Mouse (Mus musculus) layer of hippocampus, adult 8-10 months (tissue): ENCODE measurements around the gene Kif28. TPM values are rescaled to one million over a fixed set of nuclear protein-coding genes. Genes with fewer than 3 reads are reported as not detected.
A peak's percentile ranks its signal among the peaks of the same experiment; 100 is the strongest.
"Not testable (repeated sequence)": the region's sequence is repeated elsewhere in the genome, so short reads cannot be mapped to it uniquely, and the experiment has no call there.

ENCODE experiments used
- DNase-seq, 2 experiments: peaks; one replicate each; pipeline ENCODE4 v3.0.0; 2022; ENCODE audit warnings: low spot score in 2 of 2
- total RNA-seq, 4 experiments: library from RNA; stranded (reverse); gene quantifications; 2 replicates each; pipeline ENCODE4 v1.2.4; 2022

The Kif28 gene
- under 1 TPM; 0.09 to 0.61 (median 0.36) TPM for total RNA-seq

DNA sequence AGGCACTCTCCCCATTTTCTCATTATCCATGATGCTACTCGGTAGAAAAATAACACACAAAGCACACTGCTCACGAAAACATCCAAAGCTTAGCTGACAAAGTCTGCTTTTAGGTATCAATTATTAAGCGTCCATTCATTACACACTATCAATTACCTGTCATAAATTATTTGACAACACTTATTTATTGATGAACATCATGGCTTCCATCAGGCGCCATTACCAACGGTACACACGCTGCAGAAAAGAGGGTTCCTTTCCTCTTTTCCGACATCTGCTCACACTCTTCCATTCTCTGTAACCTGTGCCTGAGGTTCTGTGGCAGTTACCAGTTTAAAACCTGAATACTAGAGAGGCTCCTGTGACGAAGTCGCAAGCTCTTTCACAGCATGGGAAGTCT lies at the start of gene Kif28:
Kif28 (minus strand) TSS at position 101 of the 400 bp plus-strand sequence.
- no peak for DNase-seq

GRCm38 (mm10) chr1:179787281-179787680 lies 42.2 kb upstream of the Kif28 start:
- no peak for DNase-seq

DNA sequence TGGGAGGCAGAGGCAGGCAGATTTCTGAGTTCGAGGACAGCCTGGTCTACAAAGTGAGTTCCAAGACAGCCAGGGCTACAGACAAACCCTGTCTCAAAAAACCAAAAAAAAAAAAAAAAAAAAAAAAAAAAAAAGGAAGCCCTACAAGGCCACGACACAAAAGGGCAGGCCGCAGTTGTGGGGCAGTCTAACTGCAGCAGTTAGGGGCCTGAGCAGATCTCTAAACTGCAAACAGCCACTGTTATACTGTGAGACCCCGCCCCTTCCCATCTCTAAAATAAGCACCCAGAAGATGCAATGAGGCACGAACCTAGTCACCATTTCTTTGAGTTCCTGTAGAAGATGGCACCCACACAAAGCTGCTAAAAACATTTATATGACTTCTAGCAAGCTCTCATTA lies 40.4 kb upstream of the Kif28 start:
- no peak for DNase-seq

DNA sequence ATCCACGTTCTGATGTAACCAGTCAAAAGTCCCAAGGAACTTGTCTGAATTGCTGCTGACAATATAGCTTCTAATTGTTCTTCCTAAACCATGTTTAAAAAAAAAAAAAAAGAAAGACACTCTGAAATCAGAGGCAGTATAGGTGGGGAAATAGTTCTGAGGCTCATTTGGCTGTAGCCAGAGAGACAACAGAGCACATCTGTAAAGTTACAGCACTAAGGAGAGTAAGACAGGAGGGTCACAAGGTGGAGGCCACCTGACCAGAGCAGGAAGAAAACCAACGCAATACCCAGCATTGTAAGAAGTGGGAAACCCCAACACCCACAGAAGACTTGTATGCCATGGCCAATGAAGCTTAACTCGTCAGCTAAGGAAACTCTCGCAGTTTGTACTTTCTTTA lies 39.0 kb upstream of the Kif28 start:
- DNase-seq, result no peak

GRCm38 (mm10) chr1:179776831-179777230 lies 31.8 kb upstream of the Kif28 start:
- no peak for DNase-seq

DNA sequence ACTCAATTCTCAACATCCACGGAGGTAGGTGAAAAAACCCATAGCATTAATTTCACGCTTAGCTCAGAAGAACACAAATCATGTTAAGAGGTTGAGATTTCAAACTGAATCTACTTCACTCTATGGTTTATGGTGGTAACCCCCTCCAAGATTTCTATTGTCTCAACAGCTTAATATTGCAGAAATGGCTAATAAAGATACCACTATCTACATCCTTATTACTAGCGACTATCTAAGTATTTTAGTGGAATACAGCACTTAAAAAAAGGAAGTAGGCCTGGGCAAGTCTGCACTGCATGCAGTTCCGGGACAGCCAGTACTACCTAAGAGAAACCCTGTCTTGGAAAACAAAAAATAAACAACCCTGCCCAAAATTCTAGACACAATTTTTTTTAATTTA lies 15.5 kb upstream of the Kif28 start:
- no peak for DNase-seq

DNA sequence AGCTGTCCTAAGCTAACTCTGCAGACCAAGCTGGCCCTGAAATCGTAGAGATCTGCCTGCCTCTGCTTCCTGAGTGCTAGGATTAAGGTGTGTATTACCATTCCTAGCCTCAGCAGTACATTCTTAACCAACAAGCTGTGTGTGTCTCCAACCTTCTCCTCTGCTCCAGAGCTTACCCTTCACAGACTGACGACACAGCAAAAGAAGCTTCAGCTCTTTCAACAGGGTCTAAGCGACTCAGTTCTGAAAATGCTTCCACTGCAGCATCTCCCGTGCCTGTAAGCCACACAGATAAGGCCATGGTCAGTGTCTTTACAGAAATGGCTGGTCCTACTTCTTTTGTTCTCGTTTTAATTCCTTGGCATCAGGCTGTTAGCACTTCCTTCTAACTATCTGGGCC lies 15.0 kb upstream of the Kif28 start:
- no peak for DNase-seq

DNA sequence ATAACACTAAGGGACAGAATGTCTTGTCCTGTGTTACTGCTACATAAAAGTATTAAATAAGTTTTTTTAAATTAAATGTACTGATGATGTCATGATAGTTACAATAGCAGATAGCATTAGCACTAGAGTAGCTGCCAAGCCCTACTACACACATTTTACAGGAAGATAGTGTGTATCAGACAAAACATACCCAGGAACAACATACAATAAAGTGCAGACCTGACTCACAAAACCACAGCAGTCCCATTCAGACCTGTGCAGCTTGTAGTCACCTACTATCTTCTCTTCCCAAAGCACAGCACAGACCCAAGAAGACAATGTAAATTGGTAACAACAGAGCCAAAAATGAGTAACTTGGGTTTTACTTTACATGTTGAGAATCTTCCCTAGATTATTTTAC lies 11.4 kb upstream of the Kif28 start:
- DNase-seq, result no peak

DNA sequence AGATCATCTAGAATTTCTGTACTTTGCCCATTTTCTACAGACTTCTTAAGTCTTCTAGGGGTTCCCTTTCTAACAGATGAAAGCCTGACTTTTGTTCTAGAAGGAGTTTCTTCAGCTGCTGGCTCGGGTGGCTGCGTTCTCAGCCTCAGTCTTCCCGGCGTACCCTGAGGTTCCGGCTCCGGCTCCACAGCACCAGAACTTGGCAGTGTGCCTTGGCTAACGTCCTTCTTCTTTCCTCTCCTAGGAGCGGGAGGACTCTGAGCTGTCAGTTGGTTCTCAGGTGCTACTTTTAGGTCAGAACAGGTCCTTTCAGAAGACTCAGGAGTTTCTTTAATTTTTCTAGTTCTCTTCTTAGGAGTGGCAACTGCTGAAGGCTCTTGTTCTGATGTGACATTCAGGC lies 7.9 kb upstream of the Kif28 start:
- DNase-seq, result peak in 1 of 2 experiments; percentile 10

DNA sequence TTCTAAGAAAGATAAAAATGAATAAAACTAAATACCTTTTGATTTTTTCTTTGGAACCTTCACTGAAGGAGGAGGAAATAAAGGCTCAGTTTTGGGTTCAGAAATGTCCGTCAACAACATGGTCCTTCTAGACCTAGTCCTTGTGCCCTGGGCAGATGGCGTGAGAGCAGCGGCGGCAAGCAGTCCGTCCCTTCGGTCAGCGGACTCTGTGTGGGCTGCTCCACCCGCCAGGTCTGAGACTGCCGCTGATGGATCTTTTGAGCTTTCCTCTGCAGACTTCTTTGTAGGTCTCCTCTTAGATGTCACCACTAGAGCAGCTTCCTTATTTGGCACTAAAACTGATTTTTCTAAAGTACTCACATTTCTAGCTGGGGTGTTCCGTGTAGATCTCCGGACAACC lies 7.2 kb upstream of the Kif28 start:
- no peak for DNase-seq

GRCm38 (mm10) chr1:179743593-179744193 lies 1.4 kb downstream of the Kif28 start:
- DNase-seq, result no peak

GRCm38 (mm10) chr1:179736483-179736882 lies 8.6 kb downstream of the Kif28 start:
- DNase-seq, result no peak

DNA sequence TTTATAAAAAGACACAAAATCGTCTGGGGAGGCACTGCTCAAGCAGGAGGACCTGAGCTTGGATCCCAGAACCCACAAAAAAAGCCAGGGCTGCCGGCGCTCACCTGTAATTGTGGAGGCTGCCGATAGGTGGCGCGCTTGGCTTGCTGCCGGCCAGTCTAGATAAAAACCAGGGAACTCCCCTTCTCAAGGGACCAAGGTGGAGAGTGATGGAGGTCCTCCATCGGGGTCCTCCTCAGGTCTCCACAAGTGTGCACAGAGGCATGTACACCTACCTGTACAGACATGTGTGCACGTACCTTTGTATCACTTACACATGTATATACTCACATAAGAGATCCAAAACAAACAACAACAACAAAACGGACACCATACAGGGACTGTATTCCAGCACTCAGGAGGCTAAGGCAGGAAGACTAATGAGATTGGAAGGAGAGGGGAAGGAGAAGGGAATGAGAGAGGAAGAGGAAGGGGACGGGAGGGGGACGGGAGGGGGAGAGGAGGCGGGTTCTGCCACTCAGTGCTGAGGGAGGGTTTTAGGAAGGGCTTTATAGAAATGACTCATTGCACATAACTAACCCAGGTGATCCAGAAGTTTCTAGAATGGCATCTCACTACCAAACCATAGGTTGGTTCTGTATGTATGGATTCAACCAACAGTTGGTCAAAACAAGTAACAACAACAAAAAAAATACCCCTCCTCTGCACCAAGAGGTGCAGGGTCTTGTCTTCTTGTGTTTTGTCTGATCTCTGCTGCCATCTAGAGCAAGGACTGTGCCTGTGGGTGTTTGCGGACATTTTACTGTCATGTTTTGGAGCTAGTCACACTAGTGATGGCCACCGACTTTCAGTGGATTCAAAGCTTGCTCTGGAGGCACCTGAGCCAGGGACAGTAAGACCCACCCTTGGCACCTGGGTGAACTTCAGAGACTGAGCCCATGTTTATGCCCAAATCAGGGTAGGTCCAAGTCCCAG lies 10.3 kb downstream of the Kif28 start:
- peak in 1 of 2 experiments; percentile 66 for DNase-seq

DNA sequence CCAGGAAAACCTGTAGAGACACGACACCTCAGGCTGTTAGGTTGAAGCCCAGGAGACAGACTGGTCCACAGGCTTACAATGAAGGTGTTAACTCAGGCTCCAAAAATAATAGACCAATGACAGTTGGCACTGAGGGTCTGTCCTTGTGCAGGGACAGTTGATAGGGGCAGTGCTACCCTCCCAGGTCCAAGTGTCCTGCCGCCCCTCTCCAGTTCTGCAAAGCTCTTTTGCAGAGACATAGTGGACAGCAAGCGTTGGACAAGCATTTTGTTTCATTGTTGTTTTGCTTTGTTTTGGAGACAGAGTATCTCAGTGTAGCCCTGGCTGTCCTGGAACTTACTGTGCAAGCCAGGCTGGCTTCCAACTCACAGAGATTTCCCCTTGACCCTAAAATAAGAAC lies 13.7 kb downstream of the Kif28 start:
- DNase-seq, result no peak

DNA sequence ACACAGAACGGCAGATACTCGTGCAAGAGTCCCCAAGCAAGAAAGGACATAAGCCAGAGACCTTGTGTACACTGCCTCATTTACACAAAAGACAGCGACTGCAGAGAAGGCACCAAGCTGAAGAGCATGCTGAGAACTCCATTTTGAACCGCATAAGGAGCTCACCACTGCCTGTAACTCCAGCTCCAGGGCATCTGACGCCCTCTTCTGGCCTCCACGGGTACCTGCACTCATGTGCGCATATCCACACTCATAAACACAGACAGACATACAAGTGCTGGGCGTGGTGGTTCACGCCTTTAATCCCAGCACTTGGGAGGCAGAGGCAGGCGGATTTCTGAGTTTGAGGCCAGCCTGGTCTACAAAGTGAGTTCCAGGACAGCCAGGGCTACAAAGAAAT lies 16.4 kb downstream of the Kif28 start:
- DNase-seq, result no peak

DNA sequence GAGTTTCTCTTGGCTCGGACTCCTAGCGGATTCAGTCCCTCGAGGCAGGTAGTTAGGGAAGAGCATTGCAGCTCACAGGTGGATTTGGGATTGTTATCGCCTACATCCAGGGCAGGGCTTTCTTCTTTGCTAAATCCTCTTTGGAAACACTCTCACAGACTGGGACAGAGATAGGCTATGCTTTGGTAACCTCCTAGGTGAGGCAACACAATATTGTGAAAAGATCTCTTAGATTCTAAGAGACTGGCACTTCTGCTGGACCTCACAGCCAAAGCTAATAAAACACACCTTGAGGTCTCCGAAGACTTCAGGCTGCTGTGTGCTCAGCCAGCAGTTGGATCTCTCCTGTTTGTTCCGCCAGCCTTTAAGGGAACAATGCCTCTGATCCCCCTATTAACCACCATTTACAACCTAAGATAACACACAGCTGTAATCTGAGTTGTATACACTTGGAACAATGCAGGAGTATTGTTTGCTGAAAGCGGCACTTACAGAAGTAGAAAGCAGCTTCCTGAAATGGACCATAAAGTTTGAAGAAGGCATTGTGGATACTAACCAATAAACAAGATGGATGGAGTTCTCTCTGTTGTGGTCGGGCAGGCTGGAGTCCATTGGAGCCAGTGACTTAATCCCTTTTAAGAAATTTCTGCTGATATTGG lies 22.1 kb downstream of the Kif28 start:
- no peak for DNase-seq

- DNase-seq, result no peak
Observed at GRCm38 (mm10) chr1:179715786-179716185, 29.3 kb downstream of the Kif28 start.

GRCm38 (mm10) chr1:179715289-179715688 lies 29.8 kb downstream of the Kif28 start:
- DNase-seq, result not testable (repeated sequence)

DNA sequence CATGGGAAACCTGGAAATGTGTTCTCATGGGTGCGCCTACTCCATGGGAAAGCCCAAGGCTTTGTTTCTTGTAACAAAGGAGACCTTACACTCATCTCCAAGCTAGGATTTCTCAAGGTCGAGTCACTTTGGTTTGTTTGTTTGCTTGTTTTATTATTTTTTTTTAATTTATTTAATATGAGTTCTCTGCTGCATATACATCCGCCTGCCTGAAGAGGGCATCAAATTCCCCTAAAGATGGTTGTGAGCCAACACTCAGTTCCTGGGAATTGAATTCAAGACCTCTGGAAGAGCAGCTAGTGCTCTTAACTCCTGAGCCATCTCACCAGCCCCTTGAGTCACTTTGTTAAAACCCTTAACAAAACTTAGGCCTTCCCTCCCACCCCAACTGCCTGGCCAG lies 31.7 kb downstream of the Kif28 start:
- DNase-seq, result no peak

- no peak for DNase-seq
Observed at GRCm38 (mm10) chr1:179712658-179713057, 32.4 kb downstream of the Kif28 start.

GRCm38 (mm10) chr1:179710739-179711138 lies 34.3 kb downstream of the Kif28 start:
- no peak for DNase-seq

DNA sequence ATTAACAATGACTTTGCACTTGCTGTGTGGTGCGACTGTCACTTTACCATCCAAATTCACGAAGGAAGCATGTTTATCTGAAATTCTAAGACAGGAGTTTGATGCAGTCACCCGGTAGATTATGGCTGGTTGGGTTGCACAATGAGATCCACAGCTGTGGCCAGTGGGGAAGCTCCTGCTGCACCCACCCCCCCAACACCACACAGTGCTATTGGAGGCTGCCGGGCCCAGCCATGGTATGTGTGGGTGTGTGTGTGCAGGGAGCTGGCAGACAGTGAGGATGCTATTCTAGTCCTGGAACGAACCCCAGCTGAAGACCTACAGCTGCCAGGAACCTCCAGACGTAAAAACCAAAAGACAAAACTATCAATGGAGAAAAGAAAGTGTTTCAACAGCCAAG lies 35.7 kb downstream of the Kif28 start:
- DNase-seq, result peak; percentile 77 to 85
